Mouse (Mus musculus) neural tube, embryonic 13.5 days (tissue): Measurements from ENCODE around the gene Ftl1. TPM values are rescaled to one million over a fixed set of nuclear protein-coding genes. Genes with fewer than 3 reads are reported as not detected.

ENCODE experiments used
- ATAC-seq: fragments of 200-750 bp; cut with Nextera tagmentation; 2 replicates; pipeline ENCODE4 v1.8.0; 2017; ENCODE audit warnings: low read depth, mild to moderate bottlenecking, moderate TSS enrichment, moderate library complexity
- H3K27ac ChIP-seq: fragments of 300-500 bp; sonication (generic); replicated peaks from 2 replicates; pipeline ENCODE4 v1.5.1; 2015; ENCODE audit warnings: moderate library complexity, mild to moderate bottlenecking, inconsistent platforms
- H3K27me3 ChIP-seq: fragments of 300-500 bp; sonication (generic); 2 replicates; pipeline ENCODE4 v1.6.1; 2015; ENCODE audit warnings: mild to moderate bottlenecking, inconsistent platforms
- H3K36me3 ChIP-seq: fragments of 300-500 bp; sonication (generic); 2 replicates; pipeline ENCODE4 v1.6.1; 2015; ENCODE audit warnings: mild to moderate bottlenecking, inconsistent platforms
- H3K4me1 ChIP-seq: fragments of 300-500 bp; sonication (generic); replicated peaks from 2 replicates; pipeline ENCODE4 v1.6.1; 2015; ENCODE audit warnings: inconsistent platforms
- H3K4me2 ChIP-seq: fragments of 300-500 bp; sonication (generic); 2 replicates; pipeline ENCODE4 v1.6.1; 2015; ENCODE audit warnings: inconsistent platforms, mild to moderate bottlenecking, moderate library complexity
- H3K4me3 ChIP-seq: fragments of 300-500 bp; sonication (generic); 2 replicates; pipeline ENCODE4 v1.5.1; 2015; ENCODE audit warnings: mild to moderate bottlenecking, inconsistent platforms
- H3K9ac ChIP-seq: fragments of 300-500 bp; sonication (generic); 2 replicates; pipeline ENCODE4 v1.6.1; 2015; ENCODE audit warnings: moderate library complexity, mild to moderate bottlenecking, inconsistent platforms
- H3K9me3 ChIP-seq: fragments of 300-500 bp; sonication (generic); 2 replicates; pipeline ENCODE4 v1.6.1; 2016; ENCODE audit warnings: inconsistent platforms
- WGBS: fragments of 180-500 bp; shearing (Covaris S2); methylation state at CpG from one replicate; pipeline ENCODE4 v1.1.7; 2015; 5-methylcytosine and 5-hydroxymethylcytosine counted together
- polyA plus RNA-seq: library from polyadenylated mRNA; unstranded; fragments of >200 nt; fragmentation: Nextera tagmentation; extraction: Ambion mirVana; gene quantifications from 2 replicates; pipeline ENCODE4 v1.2.1, GENCODE M21; 2015

Gene Ftl1
- polyA plus RNA-seq, 1 experiment from 2014 or later, result 6,442 TPM

- H3K4me2 ChIP-seq, result peak overlapping the region; percentile 58
- no peaks in the 10 kb centered on the region for H3K27me3 ChIP-seq
- H3K9me3 ChIP-seq, result no peaks in the 10 kb centered on the region
- peak overlapping the region; percentile 69; the same call in 1 of the 2 replicates for H3K4me3 ChIP-seq
- 28% methylated on average over 13 of the region's 13 CpGs for WGBS
- H3K4me1 ChIP-seq, result peaks cover 62% of the 10 kb centered on the region
- ATAC-seq, result no peak
- H3K27ac ChIP-seq, result peak overlapping the region; percentile 97
- peaks cover 65% of the 10 kb centered on the region for H3K36me3 ChIP-seq
- H3K9ac ChIP-seq, result peak overlapping the region; percentile 66
Measured at GRCm38 (mm10) chr7:45460860-45461314, 1.2 kb upstream of the Ftl1 start.

- H3K27me3 ChIP-seq, result no peaks in the 10 kb centered on the region
- peak overlapping the region; percentile 66 for H3K9ac ChIP-seq
- peak overlapping the region; percentile 58 for H3K4me2 ChIP-seq
- H3K36me3 ChIP-seq, result peaks cover 67% of the 10 kb centered on the region
- peak; percentile 2; the same call in 1 of the 2 replicates for ATAC-seq
- peak overlapping the region; percentile 69 for H3K4me3 ChIP-seq
- H3K27ac ChIP-seq, result peak overlapping the region; percentile 97
- WGBS, result 77% methylated on average over 7 of the region's 7 CpGs
- H3K4me1 ChIP-seq, result peaks cover 57% of the 10 kb centered on the region
- H3K9me3 ChIP-seq, result no peaks in the 10 kb centered on the region
Measured at GRCm38 (mm10) chr7:45460377-45460776, 693 bp upstream of the Ftl1 start.

- Histone ChIP-seq H3K9me3 (no peaks in the 10 kb centered on the region), H3K27ac (peak overlapping the region; percentile 97), H3K4me3 (peak overlapping the region; percentile 69), H3K9ac (peak overlapping the region; percentile 90), H3K36me3 (peaks cover 67% of the 10 kb centered on the region), H3K4me2 (peak overlapping the region; percentile 96), H3K4me1 (peaks cover 46% of the 10 kb centered on the region), H3K27me3 (no peaks in the 10 kb centered on the region)
- peak; percentile 84 for ATAC-seq
- WGBS, result under 1% methylated on average over 43 of the region's 43 CpGs
Measured at GRCm38 (mm10) chr7:45458748-45459563, 728 bp downstream of the Ftl1 start.

GRCm38 (mm10) chr7:45457204-45458060, 2.3 kb downstream of the Ftl1 start:
- peaks cover 63% of the 10 kb centered on the region for H3K36me3 ChIP-seq
- 74% methylated on average over 10 of the region's 10 CpGs for WGBS
- peak overlapping the region; percentile 69 for H3K4me3 ChIP-seq
- H3K9me3 ChIP-seq, result no peaks in the 10 kb centered on the region
- peaks cover 44% of the 10 kb centered on the region for H3K4me1 ChIP-seq
- peak overlapping the region; percentile 96 for H3K4me2 ChIP-seq
- H3K9ac ChIP-seq, result peak overlapping the region; percentile 90
- H3K27ac ChIP-seq, result peak overlapping the region; percentile 97
- no peak for ATAC-seq
- H3K27me3 ChIP-seq, result no peaks in the 10 kb centered on the region

- ATAC-seq, result no peak
- Histone ChIP-seq H3K9ac (peak overlapping the region; percentile 90), H3K36me3 (peaks cover 65% of the 10 kb centered on the region), H3K4me3 (peak overlapping the region; percentile 69), H3K9me3 (no peaks in the 10 kb centered on the region), H3K4me1 (peaks cover 37% of the 10 kb centered on the region), H3K27me3 (no peaks in the 10 kb centered on the region), H3K4me2 (peak overlapping the region; percentile 96), H3K27ac (peak overlapping the region; percentile 97)
- 49% methylated on average over 9 of the region's 9 CpGs for WGBS
Measured at GRCm38 (mm10) chr7:45456721-45457203, 2.9 kb downstream of the Ftl1 start.

GRCm38 (mm10) chr7:45455932-45456696, 3.6 kb downstream of the Ftl1 start:
- Histone ChIP-seq H3K36me3 (peaks cover 62% of the 10 kb centered on the region), H3K27ac (no peak overlapping the region; the same call in 1 of the 2 replicates), H3K9me3 (no peaks in the 10 kb centered on the region), H3K4me1 (peaks cover 32% of the 10 kb centered on the region), H3K27me3 (no peaks in the 10 kb centered on the region), H3K9ac (peak overlapping the region; percentile 90; the same call in 1 of the 2 replicates), H3K4me3 (no peak overlapping the region), H3K4me2 (0 out of 2 replicates have a peak overlapping the region, but pooled peaks have one; percentile 96)
- no peak for ATAC-seq
- 81% methylated on average over 13 of the region's 13 CpGs for WGBS

GRCm38 (mm10) chr7:45454971-45455370, 4.7 kb downstream of the Ftl1 start:
- peak overlapping the region; percentile 22; the same call in 1 of the 2 replicates for H3K9ac ChIP-seq
- 89% methylated on average over 15 of the region's 15 CpGs for WGBS
- H3K9me3 ChIP-seq, result no peaks in the 10 kb centered on the region
- H3K36me3 ChIP-seq, result peaks cover 64% of the 10 kb centered on the region
- no peak overlapping the region for H3K27ac ChIP-seq
- H3K4me2 ChIP-seq, result no peak overlapping the region
- H3K4me1 ChIP-seq, result peaks cover 20% of the 10 kb centered on the region
- H3K4me3 ChIP-seq, result no peak overlapping the region
- no peak for ATAC-seq
- no peaks in the 10 kb centered on the region for H3K27me3 ChIP-seq

GRCm38 (mm10) chr7:45451344-45451982, 8.2 kb downstream of the Ftl1 start:
- Histone ChIP-seq H3K27ac (no peak overlapping the region), H3K9me3 (no peaks in the 10 kb centered on the region), H3K4me1 (no peaks in the 10 kb centered on the region), H3K36me3 (peaks cover 59% of the 10 kb centered on the region), H3K27me3 (no peaks in the 10 kb centered on the region), H3K4me3 (no peak overlapping the region), H3K9ac (peak overlapping the region; percentile 0; the same call in 1 of the 2 replicates), H3K4me2 (no peak overlapping the region)
- ATAC-seq, result peak; percentile 49; the same call in 1 of the 2 replicates
- WGBS, result 52% methylated on average over 23 of the region's 23 CpGs

GRCm38 (mm10) chr7:45449974-45450373, 9.7 kb downstream of the Ftl1 start:
- Histone ChIP-seq H3K4me3 (no peak overlapping the region), H3K27me3 (no peaks in the 10 kb centered on the region), H3K36me3 (peaks cover 50% of the 10 kb centered on the region), H3K4me2 (no peak overlapping the region), H3K4me1 (no peaks in the 10 kb centered on the region), H3K27ac (no peak overlapping the region), H3K9me3 (no peaks in the 10 kb centered on the region), H3K9ac (no peak overlapping the region)
- WGBS, result 96% methylated on average over 1 of the region's 1 CpGs
- no peak for ATAC-seq

GRCm38 (mm10) chr7:45447325-45447990, 12.2 kb downstream of the Ftl1 start:
- Histone ChIP-seq H3K4me2 (no peak overlapping the region), H3K27me3 (no peaks in the 10 kb centered on the region), H3K27ac (no peak overlapping the region), H3K9me3 (no peaks in the 10 kb centered on the region), H3K4me1 (no peaks in the 10 kb centered on the region), H3K9ac (no peak overlapping the region), H3K4me3 (no peak overlapping the region), H3K36me3 (peaks cover 55% of the 10 kb centered on the region)
- WGBS, result 39% methylated on average over 11 of the region's 11 CpGs
- no peak for ATAC-seq
